Mouse (Mus musculus) liver, embryonic 14.5 days (tissue): ENCODE results near the gene Slc24a1. TPM values are rescaled to one million over a fixed set of nuclear protein-coding genes. Genes with fewer than 3 reads are reported as not detected.
A peak's percentile ranks its signal among the peaks of the same experiment; 100 is the strongest.

ENCODE experiments used
- ATAC-seq: fragments of 200-750 bp; cut with Nextera tagmentation; 2 replicates; pipeline ENCODE4 v1.8.0; 2017; ENCODE audit warnings: moderate number of reproducible peaks, mild to moderate bottlenecking, moderate library complexity; ENCODE audit not compliant: insufficient read depth
- DNase-seq, 3 experiments: peaks; one replicate each; pipeline ENCODE4 v3.0.0-alpha.2; 2012 to 2013; ENCODE audit warnings: low read depth in 3 of 3, low spot score in 3 of 3
- H3K27ac ChIP-seq: fragments of 300-500 bp; sonication (generic); 2 replicates; pipeline ENCODE4 v1.5.1; 2014; ENCODE audit warnings: moderate library complexity, mild to moderate bottlenecking, control low read depth, inconsistent platforms
- H3K27me3 ChIP-seq: fragments of 300-500 bp; sonication (generic); 2 replicates; pipeline ENCODE4 v1.6.1; 2014; ENCODE audit warnings: mild to moderate bottlenecking, low read length, moderate library complexity; ENCODE audit not compliant: control insufficient read depth, insufficient read depth
- H3K36me3 ChIP-seq: fragments of 300-500 bp; sonication (generic); replicated peaks from 2 replicates; pipeline ENCODE4 v1.6.1; 2014; ENCODE audit warnings: low read depth; ENCODE audit not compliant: control insufficient read depth, insufficient read depth
- H3K4me1 ChIP-seq, 2 experiments: fragments of 200-500 bp in 1 of 2; fragments of 300-500 bp in 1 of 2; sonication (generic) in 1 of 2; replicated peaks; 2 replicates each; pipeline ENCODE4 v1.6.1; 2012 to 2014; ENCODE audit warnings: antibody characterized with exemption in 1 of 2, inconsistent platforms in 1 of 2, low read length in 1 of 2; ENCODE audit not compliant: control insufficient read depth in 2 of 2, insufficient read depth in 2 of 2
- H3K4me2 ChIP-seq: fragments of 300-500 bp; sonication (generic); 2 replicates; pipeline ENCODE4 v1.6.1; 2014; ENCODE audit warnings: low read depth, mild to moderate bottlenecking, control low read depth, moderate library complexity
- H3K4me3 ChIP-seq, 2 experiments: fragments of 200-500 bp in 1 of 2; fragments of 300-500 bp in 1 of 2; sonication (generic) in 1 of 2; 2 replicates each; pipeline ENCODE4 v1.5.1; 2012 to 2014; ENCODE audit warnings: low read depth in 2 of 2, low read length in 2 of 2, mild to moderate bottlenecking in 2 of 2, control low read depth in 1 of 2, inconsistent platforms in 1 of 2, moderate library complexity in 1 of 2; ENCODE audit not compliant: insufficient read depth in 1 of 2
- H3K9ac ChIP-seq: fragments of 300-500 bp; sonication (generic); replicated peaks from 2 replicates; pipeline ENCODE4 v1.6.1; 2014; ENCODE audit warnings: mild to moderate bottlenecking, control low read depth, moderate library complexity
- H3K9me3 ChIP-seq: fragments of 300-500 bp; sonication (generic); 2 replicates; pipeline ENCODE4 v1.6.1; 2016; ENCODE audit warnings: low read length, mixed read lengths; ENCODE audit not compliant: control insufficient read depth
- CTCF ChIP-seq: IDR thresholded peaks from 2 replicates; pipeline ENCODE4 v1.5.1; 2016; ENCODE audit warnings: antibody characterized with exemption, low read depth, control low read depth
- EP300 ChIP-seq: IDR thresholded peaks from 2 replicates; pipeline ENCODE4 v1.6.1; 2016; ENCODE audit warnings: antibody characterized with exemption, low read depth
- WGBS: fragments of 180-500 bp; shearing (Covaris S2); extraction: QIAGEN DNeasy Blood & Tissue Kit; methylation state at CpG from one replicate; pipeline ENCODE4 v1.1.7; 2014; ENCODE audit not compliant: insufficient replicate concordance; 5-methylcytosine and 5-hydroxymethylcytosine counted together
- polyA plus RNA-seq, 2 experiments: library from polyadenylated mRNA; depleted of rRNA in 1 of 2; stranded (reverse) in 1 of 2; unstranded in 1 of 2; fragments of >200 nt; fragmentation: Nextera tagmentation in 1 of 2; extraction: Ambion mirVana in 1 of 2; gene quantifications; 2 replicates each; pipeline versions ENCODE4 v1.2.1 to v1.2.3; 2012 to 2014

Gene Slc24a1
- polyA plus RNA-seq, 2 experiments = 0.02 to 0.03 TPM

DNA sequence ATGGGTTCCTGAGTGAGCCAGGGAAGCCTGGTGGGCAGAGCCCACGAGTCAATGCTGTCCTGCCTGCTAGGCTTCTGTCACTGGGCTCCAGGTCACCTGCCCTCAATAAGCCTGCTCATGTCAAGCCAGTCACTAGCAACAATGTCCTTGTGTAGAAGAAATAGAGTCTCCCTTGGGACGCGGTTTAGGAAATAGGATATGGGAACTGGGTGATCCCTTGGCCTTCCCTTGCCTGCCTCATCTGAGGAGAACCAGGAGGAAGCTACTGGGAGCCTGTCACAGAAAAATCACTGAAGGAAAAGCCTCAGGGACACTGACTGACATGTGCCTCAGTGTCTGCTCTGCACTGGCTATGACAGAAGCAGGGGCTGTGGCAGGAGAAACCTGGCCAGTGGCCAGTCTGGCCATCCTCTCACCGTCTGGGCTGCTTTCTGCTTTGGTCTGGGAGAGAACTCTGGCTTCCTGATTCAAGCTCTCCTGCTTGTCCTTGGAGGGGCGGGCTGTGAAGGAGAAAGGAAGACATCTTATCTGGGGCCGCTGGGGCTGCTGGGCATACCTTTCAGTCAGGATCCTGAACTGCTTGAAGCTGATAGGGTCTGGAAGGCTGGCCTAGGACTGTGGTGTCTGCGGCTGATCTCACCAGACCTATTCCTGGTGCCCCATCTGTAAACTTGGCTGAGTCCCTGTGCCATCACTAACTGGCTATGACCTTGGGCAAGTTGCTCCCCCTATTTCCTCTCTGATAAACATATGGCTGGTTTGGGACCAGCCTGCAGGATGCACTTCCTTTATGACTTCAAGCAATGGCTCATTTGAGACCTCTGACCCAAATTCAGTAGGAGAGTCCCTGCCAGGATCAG, 19.4 kb downstream of the Slc24a1 start:
- TF ChIP-seq CTCF = no peak
- TF ChIP-seq EP300 = no peak; the same call in 1 of the 2 replicates
- Histone ChIP-seq H3K27ac (no peak overlapping the region), H3K27me3 (no peaks in the 10 kb centered on the region), H3K4me3 (no peak overlapping the region), H3K4me1 (peaks cover 33 to 41% of the 10 kb centered on the region in 2 experiments), H3K9me3 (no peaks in the 10 kb centered on the region), H3K36me3 (no peaks in the 10 kb centered on the region), H3K4me2 (peak overlapping the region; percentile 31), H3K9ac (no peak overlapping the region)
- peak; percentile 53 for ATAC-seq
- 30% methylated on average over 7 of the region's 7 CpGs for WGBS
- DNase-seq = no peak

DNA sequence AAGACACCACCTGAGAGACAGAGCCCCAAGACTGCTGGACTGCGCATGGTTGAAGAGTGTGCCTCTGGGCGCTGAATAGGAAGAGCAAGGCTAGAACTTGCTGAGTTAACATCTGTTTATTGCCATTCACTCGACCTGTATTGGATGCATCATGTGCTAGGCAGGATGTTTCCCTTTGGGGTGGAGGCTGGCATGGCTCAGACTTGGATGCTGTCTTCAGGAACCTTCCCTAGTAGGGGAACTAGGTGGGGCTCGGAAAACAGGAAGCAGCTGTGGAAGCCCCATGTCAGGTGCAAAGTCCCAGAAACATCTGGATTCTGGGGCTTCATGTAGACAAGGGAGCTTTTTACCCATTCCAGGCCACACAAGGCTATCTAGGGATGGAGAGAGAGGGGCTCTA, 21.2 kb downstream of the Slc24a1 start:
- WGBS = 58% methylated on average over 4 of the region's 4 CpGs
- H3K4me1 ChIP-seq = peaks cover 33 to 46% of the 10 kb centered on the region in 2 experiments

DNA sequence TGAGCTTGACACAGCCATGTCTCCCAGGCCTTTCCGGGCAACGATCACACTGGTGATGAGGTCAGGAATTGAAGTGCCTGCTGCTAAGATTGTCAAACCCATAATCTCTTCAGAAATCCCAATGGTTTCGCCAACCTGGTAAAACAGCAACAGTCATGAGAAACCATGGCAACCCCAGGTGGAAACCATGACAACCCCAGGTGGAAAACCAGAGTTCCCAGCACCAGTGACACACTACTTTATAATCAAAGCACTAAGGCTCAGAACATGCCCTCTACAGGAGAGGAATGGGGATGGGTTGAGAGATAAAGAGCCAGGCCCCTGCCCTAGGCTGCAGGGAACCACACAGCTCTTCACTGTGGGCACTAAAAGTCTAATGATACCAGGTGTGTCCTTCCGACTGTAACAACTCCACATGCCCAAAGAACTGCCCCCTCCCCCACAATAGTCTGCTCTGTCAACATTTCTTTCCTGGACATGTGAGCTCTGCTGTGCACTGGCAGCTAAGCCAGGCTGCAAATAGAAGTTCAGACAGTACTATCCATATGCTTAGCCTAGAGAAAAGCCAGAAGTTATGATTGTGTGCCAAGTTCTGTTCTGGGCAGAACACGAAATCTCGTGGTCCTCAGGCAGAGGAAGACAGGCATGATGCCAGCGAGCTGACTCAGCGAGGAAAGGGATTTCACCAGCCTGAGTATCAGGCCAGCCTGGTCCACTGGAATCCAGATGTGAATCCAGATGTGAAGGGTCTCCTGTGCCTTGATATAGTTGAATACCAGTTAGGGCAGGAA, 25.0 kb downstream of the Slc24a1 start:
- DNase-seq = no peak
- H3K4me2 ChIP-seq = no peak overlapping the region

More for the DNA sequence above, 21.2 kb downstream of the Slc24a1 start:
- Histone ChIP-seq H3K36me3 (no peaks in the 10 kb centered on the region), H3K9ac (no peak overlapping the region), H3K4me2 (no peak overlapping the region), H3K27ac (no peak overlapping the region), H3K27me3 (no peaks in the 10 kb centered on the region), H3K9me3 (no peaks in the 10 kb centered on the region), H3K4me3 (no peak overlapping the region)
- ATAC-seq (no peak), DNase-seq (no peak)
- TF ChIP-seq EP300 (no peak), CTCF (no peak)

DNA sequence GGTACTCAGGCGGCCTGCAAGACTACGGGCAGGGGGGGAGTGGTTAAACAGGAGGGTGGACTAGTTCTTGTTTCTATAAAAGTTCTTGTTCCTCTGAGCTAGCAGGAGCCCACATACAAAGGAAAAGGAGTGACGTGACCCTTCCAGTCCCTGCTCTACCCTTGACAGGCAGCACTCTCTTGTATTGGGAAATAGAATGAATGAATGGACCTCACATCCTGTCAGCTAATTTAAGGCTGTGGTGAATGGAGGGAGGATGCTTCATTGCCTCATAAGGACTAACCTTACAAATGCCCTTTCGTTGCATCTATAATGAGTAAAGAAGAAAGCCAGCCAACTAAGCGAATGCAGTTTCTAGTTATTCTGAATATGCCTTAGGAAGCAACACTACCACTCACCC, 25.6 kb downstream of the Slc24a1 start:
- no peaks in the 10 kb centered on the region for H3K9me3 ChIP-seq
- ATAC-seq (no peak), DNase-seq (no peak)
- peaks cover 0 to 9% of the 10 kb centered on the region in 2 experiments; a peak in 2 of 4 replicates for H3K4me1 ChIP-seq
- no peaks in the 10 kb centered on the region for H3K27me3 ChIP-seq
- no peak overlapping the region for H3K4me3 ChIP-seq
- peaks cover 13% of the 10 kb centered on the region for H3K36me3 ChIP-seq
- H3K27ac ChIP-seq = no peak overlapping the region
- WGBS = 52% methylated on average over 5 of the region's 5 CpGs
- no peak overlapping the region for H3K9ac ChIP-seq
- TF ChIP-seq EP300 (no peak), CTCF (no peak)
- no peak overlapping the region for H3K4me2 ChIP-seq

More for the DNA sequence above, 25.0 kb downstream of the Slc24a1 start:
- Histone ChIP-seq H3K4me1 (peaks cover 0 to 10% of the 10 kb centered on the region in 2 experiments; a peak in 2 of 4 replicates), H3K9ac (no peak overlapping the region), H3K9me3 (no peaks in the 10 kb centered on the region), H3K27ac (no peak overlapping the region), H3K27me3 (no peaks in the 10 kb centered on the region), H3K36me3 (peaks cover 8% of the 10 kb centered on the region), H3K4me3 (no peak overlapping the region)
- WGBS = 65% methylated on average over 8 of the region's 8 CpGs
- ATAC-seq = no peak
- TF ChIP-seq CTCF = no peak
- TF ChIP-seq EP300 = no peak

DNA sequence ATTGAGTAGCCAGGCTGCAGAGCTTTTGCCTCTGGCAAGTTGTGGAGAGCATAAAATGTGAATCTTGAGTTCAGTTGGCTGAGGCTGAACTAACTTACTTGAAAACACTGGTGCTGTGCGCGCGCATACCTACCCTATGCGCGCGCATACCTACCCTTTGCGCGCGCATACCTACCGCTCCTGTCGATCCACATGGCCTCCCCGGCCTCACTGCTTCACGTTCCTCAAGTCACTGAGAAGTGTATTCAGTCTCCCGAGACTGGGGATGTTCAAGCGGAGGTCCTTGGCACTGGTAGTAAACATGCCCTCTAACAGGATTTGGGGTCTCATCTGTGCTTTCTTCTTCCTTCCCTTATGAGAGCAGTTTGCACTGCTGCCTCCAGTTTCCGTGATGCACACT, 32.8 kb downstream of the Slc24a1 start:
- Histone ChIP-seq H3K9ac (peak overlapping the region; percentile 31; the same call in 1 of the 2 replicates), H3K27me3 (no peaks in the 10 kb centered on the region), H3K9me3 (no peaks in the 10 kb centered on the region), H3K36me3 (peaks cover 64% of the 10 kb centered on the region), H3K4me3 (peak overlapping the region; percentile 39 to 60), H3K4me1 (no peaks in the 10 kb centered on the region; a peak in 1 of 4 replicates), H3K27ac (peak overlapping the region; percentile 14; the same call in 1 of the 2 replicates), H3K4me2 (peak overlapping the region; percentile 61)
- DNase-seq (peak; percentile 40 to 50 (median 47)), ATAC-seq (peak; percentile 68; the same call in 1 of the 2 replicates)
- TF ChIP-seq CTCF (no peak), EP300 (no peak)
- 53% methylated on average over 16 of the region's 16 CpGs for WGBS
